Mouse (Mus musculus): ENCODE measurements at regions not wholly inside any gene's neighbourhood (a gene's known extent, or its start where the extent isn't known, plus 50 kb on each side); places are given as distances from the start of the nearest gene placed in this dataset.

- TF ChIP-seq CTCF (IDR thresholded peaks at IDR 0.05; ENCODE audit: extremely low read depth, insufficient read depth, insufficient read length, insufficient replicate concordance) (no peak), POLR2A (IDR thresholded peaks at IDR 0.05; ENCODE audit: low read depth, low read length) (no peak)
Measured at GRCm38 (mm10) chr10:67633063-67633462, 84.3 kb upstream of the Ado start.

All from spleen, adult 2 months (tissue).